Mouse (Mus musculus) cortical plate, adult 2 months (tissue): Measurements from ENCODE around the gene Jakmip3. TPM values are rescaled to one million over a fixed set of nuclear protein-coding genes. Genes with fewer than 3 reads are reported as not detected.

Source experiments
- H3K27ac ChIP-seq: fragments of 200-500 bp; 2 replicates; pipeline ENCODE4 v1.5.1; 2012; ENCODE audit warnings: low read length, control low read depth, inconsistent platforms; ENCODE audit not compliant: insufficient read depth
- H3K4me1 ChIP-seq: fragments of 200-500 bp; 2 replicates; pipeline ENCODE4 v1.6.1; 2011; ENCODE audit warnings: low read length; ENCODE audit not compliant: control insufficient read depth, insufficient read depth
- H3K4me3 ChIP-seq: fragments of 200-500 bp; 2 replicates; pipeline ENCODE4 v1.5.1; 2011; ENCODE audit warnings: mild to moderate bottlenecking, low read length, control low read depth; ENCODE audit not compliant: insufficient read depth
- CTCF ChIP-seq: fragments of 200-500 bp; IDR thresholded peaks from 2 replicates; pipeline ENCODE4 v1.5.1; 2011; ENCODE audit warnings: mild to moderate bottlenecking, control low read depth, low read length; ENCODE audit not compliant: insufficient read depth; ENCODE audit errors: extremely low read depth
- POLR2A ChIP-seq: fragments of 200-500 bp; IDR thresholded peaks from 2 replicates; pipeline ENCODE4 v1.6.1; 2011; ENCODE audit warnings: mild to moderate bottlenecking, low read length, control low read depth; ENCODE audit not compliant: insufficient read depth; ENCODE audit errors: extremely low read depth
- polyA plus RNA-seq: library from polyadenylated mRNA; depleted of rRNA; stranded (reverse); fragments of >200 nt; gene quantifications from 2 replicates; pipeline ENCODE4 v1.2.3, GENCODE M21; 2012

Gene Jakmip3
- polyA plus RNA-seq, 1 experiment = 50.2 TPM

DNA sequence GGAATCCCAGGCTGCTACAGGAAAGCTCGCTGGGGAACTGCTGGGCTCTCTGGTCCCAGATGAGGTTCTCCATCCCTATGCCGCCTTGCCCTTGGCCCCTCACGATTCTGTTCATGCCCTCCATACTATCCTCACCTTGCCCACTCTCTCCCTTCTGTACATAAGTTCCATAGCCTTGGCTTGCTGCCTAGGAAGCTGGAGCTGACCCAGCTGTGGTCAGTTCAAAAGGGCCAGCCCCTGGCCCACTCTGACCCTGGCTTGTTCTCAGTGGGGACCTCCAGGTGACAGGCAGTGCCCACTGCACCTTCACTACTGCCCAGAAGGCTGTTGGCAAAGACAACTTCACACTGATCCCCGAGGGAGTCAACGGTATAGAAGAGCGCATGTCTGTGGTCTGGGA is 155.9 kb downstream of the Jakmip3 start:
- no peak overlapping the region for H3K4me3 ChIP-seq
- TF ChIP-seq CTCF (no peak), POLR2A (no peak)
- H3K4me1 ChIP-seq = no peaks in the 10 kb centered on the region
- H3K27ac ChIP-seq = no peak overlapping the region

DNA sequence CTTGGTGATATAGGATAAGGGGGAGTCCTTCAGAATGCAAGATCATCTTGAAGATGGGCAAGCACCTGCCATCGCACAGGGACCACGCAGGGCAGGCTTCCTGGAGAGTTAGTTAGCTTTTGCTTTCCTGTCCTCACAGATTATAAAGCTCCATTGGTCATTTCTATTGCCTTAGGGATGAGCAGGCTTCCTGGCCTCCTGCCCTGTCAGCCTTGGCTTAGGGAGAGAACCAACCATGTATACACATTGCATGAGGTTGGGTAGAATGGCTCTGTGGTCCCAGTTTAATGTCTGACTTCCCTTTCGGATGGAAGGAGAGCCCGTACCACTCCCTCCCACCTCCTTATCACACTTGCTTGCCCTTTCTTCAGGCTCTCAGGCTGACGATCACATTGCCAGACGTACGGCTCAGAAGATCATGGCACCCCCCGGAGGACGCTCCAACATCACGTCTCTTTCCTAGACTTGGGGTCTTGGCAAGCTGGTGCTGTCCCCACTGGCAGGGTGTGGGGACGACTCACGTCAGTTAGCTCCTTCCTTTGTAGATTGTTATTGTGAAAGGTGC is 160.1 kb downstream of the Jakmip3 start:
- TF ChIP-seq POLR2A = no peak
- TF ChIP-seq CTCF = no peak
- Histone ChIP-seq H3K4me1 (no peaks in the 10 kb centered on the region; the same call in 1 of the 2 replicates), H3K4me3 (no peak overlapping the region), H3K27ac (no peak overlapping the region)

DNA sequence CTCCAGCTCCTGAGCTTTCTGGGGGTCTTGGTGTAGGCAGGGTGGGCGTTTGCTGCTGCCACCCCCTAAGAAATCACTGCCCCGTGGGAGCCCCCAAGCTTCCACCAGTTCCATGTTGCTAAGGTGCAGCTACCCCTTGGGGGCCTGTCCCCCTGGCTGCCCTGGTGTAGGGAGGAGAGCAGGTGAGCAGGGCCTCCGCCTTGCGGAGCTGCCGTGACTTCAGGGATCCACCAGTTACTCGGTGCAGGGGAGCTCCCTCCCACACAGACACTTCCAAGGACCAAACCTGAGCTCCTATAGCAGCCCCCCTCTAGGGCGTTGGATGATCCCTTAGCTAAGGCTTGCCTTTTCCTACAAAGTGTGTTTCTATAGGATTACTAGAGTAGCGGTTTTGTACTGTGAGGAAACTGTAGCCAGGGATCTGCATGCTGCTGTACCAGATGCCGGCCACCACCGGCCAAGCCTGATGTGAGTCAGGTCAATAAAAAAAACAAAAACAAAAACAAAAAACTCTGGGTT is 160.8 kb downstream of the Jakmip3 start:
- Histone ChIP-seq H3K27ac (no peak overlapping the region), H3K4me3 (no peak overlapping the region), H3K4me1 (no peaks in the 10 kb centered on the region; the same call in 1 of the 2 replicates)
- TF ChIP-seq CTCF = no peak
- 0 out of 2 replicates have a peak, but pooled peaks have one; percentile 11 for TF ChIP-seq POLR2A

DNA sequence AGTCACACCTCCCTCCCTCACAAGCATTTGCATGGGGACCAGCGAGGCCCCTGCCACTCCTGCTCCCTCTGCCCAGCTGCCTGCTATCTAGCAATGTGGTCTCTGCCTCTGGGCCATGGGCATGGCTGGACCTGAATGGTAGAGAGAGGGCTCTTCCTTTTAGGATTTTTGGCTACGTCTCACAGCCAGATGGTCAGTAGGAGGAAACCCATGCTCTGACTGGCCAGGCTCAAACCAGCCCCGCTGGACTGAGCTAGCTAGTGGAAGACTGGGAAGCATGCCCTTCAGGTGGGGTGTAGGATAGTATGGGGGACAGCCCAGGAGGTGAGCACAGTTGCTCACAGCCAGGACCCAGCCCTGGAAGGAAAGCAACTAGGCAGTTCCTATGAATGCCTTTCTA is 161.3 kb downstream of the Jakmip3 start:
- Histone ChIP-seq H3K27ac (0 out of 2 replicates have a peak overlapping the region, but pooled peaks have one; percentile 1), H3K4me1 (no peaks in the 10 kb centered on the region; the same call in 1 of the 2 replicates), H3K4me3 (no peak overlapping the region)
- no peak for TF ChIP-seq POLR2A

DNA sequence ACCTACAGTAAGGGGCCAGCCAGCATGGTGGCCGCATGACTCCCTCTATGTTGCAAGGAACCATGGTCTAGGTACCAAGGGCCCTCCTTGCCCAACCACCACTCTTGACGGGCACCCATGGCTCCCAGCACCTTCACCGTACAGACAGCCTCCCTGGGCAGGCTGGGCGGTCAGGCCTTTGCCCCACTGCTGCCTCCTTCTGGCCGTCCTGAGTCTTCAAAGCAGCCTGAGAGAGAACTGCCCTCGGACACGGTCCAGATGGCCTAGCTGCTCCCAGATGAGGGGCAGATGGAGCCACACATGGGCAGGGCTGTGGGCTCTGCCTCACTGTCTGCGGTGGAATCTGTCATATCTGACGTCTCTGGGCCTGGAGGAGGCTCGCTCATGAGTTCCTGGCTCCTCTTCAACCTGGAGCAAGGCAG is 163.4 kb downstream of the Jakmip3 start:
- Histone ChIP-seq H3K27ac (no peak overlapping the region), H3K4me1 (peaks cover 4% of the 10 kb centered on the region), H3K4me3 (no peak overlapping the region)
- TF ChIP-seq CTCF (no peak), POLR2A (no peak)

DNA sequence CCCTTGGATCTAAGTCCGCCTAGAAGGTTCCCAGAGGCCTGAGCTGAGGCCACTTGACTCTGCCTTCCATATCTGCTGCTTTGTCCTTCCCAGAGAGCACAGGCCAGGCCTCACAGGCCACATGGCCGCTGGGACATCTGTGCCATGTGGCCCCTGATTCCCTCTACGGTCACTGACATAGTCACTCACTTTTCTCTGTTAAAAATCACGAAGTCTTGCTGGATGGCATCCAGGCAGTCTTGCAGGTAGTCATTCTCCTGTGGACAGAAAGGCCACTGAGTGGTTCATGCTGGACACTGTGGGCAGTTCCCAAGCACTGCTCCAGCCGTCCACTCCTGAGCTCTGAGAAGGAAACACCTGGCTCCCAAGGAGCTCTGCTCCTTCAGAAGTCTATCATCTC is 164.5 kb downstream of the Jakmip3 start:
- TF ChIP-seq CTCF (no peak), POLR2A (no peak)
- Histone ChIP-seq H3K27ac (no peak overlapping the region), H3K4me1 (peaks cover 4% of the 10 kb centered on the region), H3K4me3 (no peak overlapping the region)

DNA sequence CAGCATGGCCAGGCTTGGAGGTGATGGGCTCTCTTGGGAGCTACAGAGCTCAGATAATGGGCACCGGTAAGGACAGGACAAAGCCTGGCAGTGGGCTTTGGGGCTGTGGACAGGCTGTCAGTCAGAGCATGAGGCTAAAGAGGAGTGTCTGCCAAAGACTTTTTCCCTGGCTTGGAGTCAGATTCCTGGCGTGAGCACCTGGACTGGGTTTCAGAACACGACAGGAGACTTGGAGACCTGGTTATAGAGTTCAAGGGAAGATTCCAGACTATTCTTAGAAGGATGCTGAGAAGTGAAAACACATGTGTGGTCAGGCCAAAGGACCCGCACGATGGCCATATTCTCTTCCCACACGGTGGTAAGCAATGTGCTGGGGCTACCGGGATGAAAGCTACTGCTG is 165.2 kb downstream of the Jakmip3 start:
- Histone ChIP-seq H3K27ac (no peak overlapping the region), H3K4me3 (no peak overlapping the region), H3K4me1 (peaks cover 4% of the 10 kb centered on the region)
- no peak for TF ChIP-seq CTCF
- TF ChIP-seq POLR2A = no peak

DNA sequence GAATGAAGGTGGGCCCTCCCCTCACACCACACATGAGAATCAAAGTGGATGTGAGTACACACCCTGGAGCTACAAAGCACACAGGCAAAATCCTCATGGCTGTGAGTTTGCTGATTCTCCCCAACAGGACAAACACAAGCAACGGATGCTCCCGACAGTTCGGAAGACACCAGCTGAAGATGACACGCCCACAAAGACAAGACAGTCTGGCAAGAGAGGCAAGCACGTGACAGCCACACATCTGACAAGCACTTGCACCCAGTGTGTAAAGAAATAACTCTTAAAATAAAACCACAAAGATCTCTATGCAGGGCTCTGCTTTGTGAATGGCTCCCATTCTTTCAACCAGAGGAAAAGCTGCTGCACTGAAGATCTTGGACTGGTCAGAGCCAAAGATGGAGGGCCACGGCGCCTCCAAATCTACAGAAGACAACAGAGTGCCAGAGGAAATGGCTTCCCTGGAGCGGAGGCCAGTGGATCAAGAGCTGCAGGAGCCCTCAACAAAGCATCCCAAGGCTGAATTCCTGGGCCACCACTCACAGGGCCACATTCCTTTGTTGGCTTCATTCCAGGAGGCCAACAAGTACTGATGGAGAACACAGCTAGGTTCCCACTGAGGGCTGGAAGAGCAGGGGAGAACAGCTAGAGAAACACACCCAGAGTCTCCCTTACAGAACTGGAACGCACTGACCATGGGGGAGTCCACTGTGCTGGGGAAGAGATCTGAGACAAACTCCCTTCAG is 167.5 kb downstream of the Jakmip3 start:
- Histone ChIP-seq H3K27ac (no peak overlapping the region), H3K4me3 (no peak overlapping the region), H3K4me1 (peaks cover 4% of the 10 kb centered on the region)
- no peak for TF ChIP-seq POLR2A
- no peak for TF ChIP-seq CTCF

DNA sequence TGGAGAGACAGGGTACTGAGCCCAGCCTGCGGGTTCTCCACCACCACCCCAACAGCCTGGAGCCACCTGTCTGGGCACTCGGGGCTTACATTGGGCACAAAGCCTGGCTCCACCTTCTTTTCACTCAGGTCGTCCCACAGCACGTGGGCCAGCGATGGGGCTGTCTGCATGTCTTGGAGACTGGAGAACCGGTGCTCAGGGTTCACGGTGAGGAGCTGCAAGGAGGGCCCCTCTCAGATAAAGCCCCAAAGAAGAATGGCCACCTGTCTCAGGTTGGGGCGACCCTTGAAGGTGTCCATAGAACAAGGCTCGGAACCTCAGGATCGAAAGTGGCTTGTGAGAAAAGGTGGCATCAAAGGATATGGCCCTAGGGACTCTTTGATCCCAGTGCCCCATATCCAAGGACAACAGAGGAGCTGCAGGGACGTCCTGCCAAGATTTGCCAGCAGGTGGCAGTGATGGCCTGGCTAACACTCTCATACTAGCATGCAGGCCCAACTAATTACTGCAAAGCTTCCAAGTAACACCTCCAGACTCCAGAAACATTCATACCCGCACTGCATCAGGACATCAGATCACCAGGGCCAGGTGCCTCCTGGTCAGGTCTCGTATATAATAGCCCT is 178.7 kb downstream of the Jakmip3 start:
- no peaks in the 10 kb centered on the region for H3K4me1 ChIP-seq
- H3K4me3 ChIP-seq = no peak overlapping the region
- H3K27ac ChIP-seq = no peak overlapping the region
- TF ChIP-seq CTCF (peak; percentile 94), POLR2A (no peak)
